ENCODE assay signal across 25 mouse cellular contexts in genomic region chr10:8811261-8812039, GRCm38 (mm10).
DNase-seq lines count a peak whose midpoint lies in the region; ATAC-seq lines count a peak whose summit lies in the region.
"Had no signal": no experiment of that assay in that cellular context is flagged by ENCODE, and none has a peak within 500 bp of the region (broad histone marks: within the 10 kb centered on the region; RNA-seq: fewer than 3 reads in every experiment).

No protein-coding gene starts in this region.

- H3K9me3 ChIP-seq in kidney, embryonic 15.5 days (replicated peaks): no peaks in the 10 kb centered on the region
- H3K9me3 ChIP-seq: forebrain, embryonic 10.5 days; heart, embryonic 13.5 days; hindbrain, embryonic 15.5 days; intestine, embryonic 15.5 days; midbrain, embryonic 10.5 days had no signal

- H3K4me1 ChIP-seq in kidney, embryonic 15.5 days: peaks cover 21% of the 10 kb centered on the region
- H3K4me1 ChIP-seq: hindbrain, embryonic 15.5 days had no signal

- H3K4me2 ChIP-seq in kidney, embryonic 15.5 days: no peak overlapping the region
- H3K4me2 ChIP-seq: heart, embryonic 13.5 days; hindbrain, embryonic 15.5 days; intestine, embryonic 15.5 days; liver, embryonic 11.5 days had no signal

- H3K27ac ChIP-seq in kidney, embryonic 15.5 days: peak overlapping the region; percentile 64
- H3K27ac ChIP-seq in macrophage: peak overlapping the region; percentile 60
- H3K27ac ChIP-seq: forebrain, embryonic 10.5 days; gastrocnemius, adult 2 months; heart, embryonic 13.5 days; hindbrain, embryonic 15.5 days; intestine, embryonic 15.5 days; layer of hippocampus, adult 2 months had no signal

- 76% methylated on average over 4 of the region's 4 CpGs for WGBS in kidney, embryonic 15.5 days
- 94% methylated on average over 4 of the region's 4 CpGs for WGBS in macrophage (ENCODE audit: missing documents)

- ATAC-seq in kidney, embryonic 15.5 days (replicated peaks; ENCODE audit: low FRiP score): 0 out of 2 replicates have a peak, but pooled peaks have one; percentile 50
- ATAC-seq: intestine, embryonic 15.5 days had no signal

- H3K9ac ChIP-seq in kidney, embryonic 15.5 days: no peak overlapping the region
- H3K9ac ChIP-seq: heart, embryonic 13.5 days; hindbrain, embryonic 15.5 days; intestine, embryonic 15.5 days had no signal

- peaks cover 90% of the 10 kb centered on the region for H3K79me2 ChIP-seq in macrophage (ENCODE audit: inconsistent target)

- no peaks in the 10 kb centered on the region for H3K27me3 ChIP-seq in kidney, embryonic 15.5 days
- H3K27me3 ChIP-seq: heart, embryonic 13.5 days; hindbrain, embryonic 15.5 days; intestine, embryonic 15.5 days had no signal

- H3K4me3 ChIP-seq in kidney, embryonic 15.5 days (replicated peaks): no peak overlapping the region
- no peak overlapping the region for H3K4me3 ChIP-seq in macrophage (ENCODE audit: inconsistent target)
- H3K4me3 ChIP-seq: forebrain, embryonic 10.5 days; gastrocnemius, adult 2 months; heart, embryonic 13.5 days; hindbrain, embryonic 15.5 days; intestine, embryonic 15.5 days; layer of hippocampus, adult 2 months; midbrain, embryonic 10.5 days had no signal

- peak; percentile 44 for DNase-seq in adrenal gland, adult 2 months
- DNase-seq in adrenal gland, postnatal 14 days: no peak
- DNase-seq in NIH3T3 (ENCODE audit: low read depth) (peak; percentile 66), liver (no peak)
- no peak for DNase-seq in T-cell, adult 2 months (ENCODE audit: low spot score)
- DNase-seq in cerebellum, adult 18-20 months: no peak
- DNase-seq: adrenal gland, postnatal 10 days; cerebellum, adult 11 months; cerebellum, postnatal 25 days; embryo, embryonic 11 days; gastrocnemius, adult 2 months; left cerebral cortex, postnatal 4 days; lung, adult 2 months; lung, postnatal 36 days; right cerebral cortex, postnatal 4 days had no signal

- H3K36me3 ChIP-seq in kidney, embryonic 15.5 days: peaks cover 13% of the 10 kb centered on the region; the same call in 1 of the 2 replicates
- H3K36me3 ChIP-seq in macrophage (ENCODE audit: inconsistent target): peaks cover 62% of the 10 kb centered on the region
- H3K36me3 ChIP-seq: G1E; hindbrain, embryonic 15.5 days; intestine, embryonic 15.5 days had no signal

Comparison
In these comparisons a context has a peak if more than half of its experiments do, and no peak if none do; other contexts are left out.
1. DNase-seq: peak in adrenal gland, adult 2 months (single experiment) and NIH3T3 (single experiment); none in adrenal gland, postnatal 14 days (single experiment), liver (single experiment), T-cell, adult 2 months (single experiment) and cerebellum, adult 18-20 months (0 of 2).